Mouse (Mus musculus): ENCODE measurements around the gene Car7.

The Car7 gene

GRCm38 (mm10) chr8:104533971-104534778 lies at the start of gene Car7, which contains the start of gene Nae1:
Car7 (plus strand) TSS chr8:104534689.
Nae1 (minus strand) TSS chr8:104534637.
- DNase-seq (ENCODE audit: low spot score in 2 of 2) = peak; percentile 89 to 94

- peak; percentile 3 to 38 for DNase-seq (ENCODE audit: low spot score in 2 of 2)
Measured at GRCm38 (mm10) chr8:104509061-104510006, 25.2 kb upstream of the Car7 start, which contains the start of gene Terb1. Terb1 (minus strand) TSS chr8:104509910.

DNA sequence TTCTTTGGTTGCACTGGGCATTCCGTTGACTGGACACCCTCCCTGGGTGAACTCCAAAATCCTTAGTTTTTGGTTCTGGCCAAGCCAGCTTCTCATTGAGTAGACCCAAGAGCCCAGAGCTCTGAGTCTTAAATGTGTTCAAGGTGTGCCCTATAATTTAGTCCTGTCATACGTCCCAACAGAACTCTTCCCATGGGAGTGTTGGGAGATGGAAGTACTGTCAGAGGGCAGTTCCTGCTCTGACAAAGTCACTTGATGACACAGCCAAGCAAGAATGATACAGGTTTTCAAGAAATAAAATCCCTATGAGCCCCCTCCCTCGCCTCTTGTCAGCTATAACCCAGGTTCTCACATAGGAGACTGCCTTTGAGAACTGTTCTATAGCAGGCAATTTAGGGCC lies 24.4 kb upstream of the Car7 start:
- DNase-seq (ENCODE audit: low spot score in 2 of 2) = no peak

DNA sequence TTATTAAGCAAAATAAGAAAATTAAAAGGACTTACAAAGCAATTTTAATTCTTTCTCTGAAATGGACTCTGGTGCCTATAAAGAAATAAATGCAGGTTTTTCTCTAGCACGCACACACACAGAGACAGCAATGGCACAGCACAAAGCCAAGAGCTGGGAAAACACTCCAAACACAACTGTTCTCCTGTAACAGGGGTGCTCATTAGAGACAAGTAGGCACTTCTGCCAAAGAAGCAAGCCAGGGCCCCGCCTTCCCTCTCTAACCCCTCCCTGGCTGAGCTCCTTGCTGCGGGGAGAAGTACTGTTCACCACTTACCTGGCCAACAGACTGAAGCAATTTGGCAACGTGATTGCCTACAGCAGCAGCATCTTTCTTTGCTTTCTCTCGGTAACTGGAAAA lies 16.6 kb upstream of the Car7 start:
- DNase-seq (ENCODE audit: low spot score in 2 of 2) = no peak

GRCm38 (mm10) chr8:104529671-104530070 lies 4.8 kb upstream of the Car7 start:
- DNase-seq (ENCODE audit: low spot score in 2 of 2) = no peak

DNA sequence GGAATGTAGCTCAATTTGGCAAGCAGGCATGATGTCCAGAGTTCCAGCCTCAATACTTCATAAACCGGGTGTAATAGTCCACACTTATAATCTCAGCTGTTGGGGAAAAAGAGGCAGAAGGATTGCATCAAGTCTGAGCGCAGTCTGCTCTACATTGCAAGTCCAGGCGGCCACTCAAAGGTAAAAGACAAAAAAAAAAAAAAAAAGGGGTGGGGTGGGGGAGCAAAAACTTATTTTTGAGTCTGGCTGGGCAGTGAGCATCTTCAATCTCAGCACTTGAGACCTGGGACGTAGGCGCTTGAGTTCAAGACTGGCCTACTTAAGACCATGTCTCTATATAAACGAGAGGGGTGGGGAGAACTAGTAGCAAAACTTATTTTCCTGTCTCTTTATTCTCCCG lies 938 bp upstream of the Car7 start:
- DNase-seq (ENCODE audit: low spot score in 2 of 2) = no peak

- DNase-seq (ENCODE audit: low spot score in 2 of 2) = peak in 1 of 2 experiments; percentile 30
Measured at GRCm38 (mm10) chr8:104534779-104535141, 271 bp downstream of the Car7 start.

- no peak for DNase-seq (ENCODE audit: low spot score in 2 of 2)
Measured at GRCm38 (mm10) chr8:104535378-104535777, 889 bp downstream of the Car7 start.

DNA sequence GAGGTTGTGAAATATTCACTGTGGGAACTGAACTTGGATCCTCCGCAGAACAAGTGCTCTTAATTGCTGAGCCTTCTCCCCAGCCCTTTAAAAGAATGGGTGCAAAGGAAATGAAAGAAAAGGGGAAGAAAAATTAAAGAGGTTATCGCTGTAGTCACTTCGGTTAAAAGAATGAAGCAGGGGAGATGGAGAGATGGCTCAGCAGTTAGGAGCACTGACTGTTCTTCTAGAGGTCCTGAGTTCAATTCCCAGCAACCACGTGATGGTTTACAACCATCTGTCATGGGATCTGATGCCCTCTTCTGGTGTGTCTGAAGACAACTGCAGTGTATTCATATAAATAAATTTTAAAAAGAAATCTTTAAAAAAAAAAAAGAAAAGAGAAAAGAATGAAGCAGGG lies 1.5 kb downstream of the Car7 start:
- no peak for DNase-seq (ENCODE audit: low spot score in 2 of 2)

GRCm38 (mm10) chr8:104538896-104539295 lies 4.4 kb downstream of the Car7 start:
- no peak for DNase-seq (ENCODE audit: low spot score in 2 of 2)

- no peak for DNase-seq (ENCODE audit: low spot score in 2 of 2)
Measured at GRCm38 (mm10) chr8:104539566-104539965, 5.1 kb downstream of the Car7 start.

GRCm38 (mm10) chr8:104540238-104540637 lies 5.7 kb downstream of the Car7 start:
- DNase-seq (ENCODE audit: low spot score in 2 of 2) = no peak

- DNase-seq (ENCODE audit: low spot score in 2 of 2) = peak in 1 of 2 experiments; percentile 19
Measured at GRCm38 (mm10) chr8:104540710-104541514, 6.4 kb downstream of the Car7 start.

DNA sequence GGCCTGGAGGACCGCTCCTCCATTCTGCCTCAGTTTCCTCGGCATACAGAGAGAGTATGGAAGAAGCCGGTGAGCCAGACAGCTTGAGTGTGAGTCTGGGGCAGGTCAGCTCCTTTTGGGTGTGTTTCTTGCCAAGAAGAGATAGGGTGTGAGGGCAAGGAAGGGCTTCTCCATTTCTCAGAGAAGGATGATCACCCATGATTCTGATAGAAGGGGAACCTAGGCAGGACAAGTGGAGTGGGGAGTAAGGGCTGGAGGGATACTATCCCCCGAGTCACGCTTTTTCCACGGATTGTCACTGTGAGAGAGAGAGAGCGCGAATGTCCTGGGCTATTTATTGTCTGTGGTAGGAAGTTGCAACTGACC lies 7.0 kb downstream of the Car7 start:
- DNase-seq (ENCODE audit: low spot score in 2 of 2) = no peak

GRCm38 (mm10) chr8:104542160-104542559 lies 7.7 kb downstream of the Car7 start:
- no peak for DNase-seq (ENCODE audit: low spot score in 2 of 2)

GRCm38 (mm10) chr8:104543440-104544045 lies 9.1 kb downstream of the Car7 start:
- DNase-seq (ENCODE audit: low spot score in 2 of 2) = no peak

DNA sequence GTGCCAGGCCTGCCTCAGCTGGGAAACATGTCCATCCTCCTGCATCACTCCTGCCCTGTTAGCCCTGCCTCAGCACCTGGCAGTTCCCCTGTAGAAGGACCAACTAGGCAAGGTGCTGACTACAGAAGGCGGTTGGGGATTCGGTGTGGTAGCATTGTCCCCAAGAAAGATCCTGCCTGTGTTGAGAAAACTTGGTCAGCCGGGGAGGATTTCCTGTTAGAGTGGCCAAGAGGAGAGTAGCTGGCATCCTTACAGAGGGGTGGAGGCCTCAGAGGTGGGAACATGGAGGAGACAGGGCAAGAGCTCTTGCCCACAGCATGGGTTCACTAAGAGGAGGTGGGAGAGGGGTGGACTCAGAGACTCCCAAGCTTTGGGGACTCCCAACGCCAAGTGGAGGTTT lies 20.7 kb downstream of the Car7 start:
- DNase-seq (ENCODE audit: low spot score in 2 of 2) = no peak

DNA sequence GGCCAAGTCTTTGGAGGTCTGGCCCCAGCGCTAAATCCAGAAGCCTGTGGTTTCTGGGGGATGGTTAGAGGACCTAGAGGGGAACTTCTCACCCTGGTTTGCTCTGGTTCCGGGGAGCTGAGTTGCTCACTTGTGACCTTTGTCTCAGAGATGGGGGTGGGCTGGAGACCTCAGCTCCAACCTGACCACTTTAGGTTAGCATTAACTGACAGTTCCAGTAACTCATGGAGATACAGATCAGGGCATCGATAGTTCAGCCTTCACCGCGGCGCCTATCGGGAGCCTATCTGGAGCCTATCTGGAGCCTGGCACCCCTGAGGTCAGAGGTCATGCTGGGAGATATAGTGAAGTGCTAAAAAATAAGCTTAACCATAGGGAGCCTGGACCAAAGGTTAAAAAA lies 22.7 kb downstream of the Car7 start:
- no peak for DNase-seq (ENCODE audit: low spot score in 2 of 2)

- no peak for DNase-seq (ENCODE audit: low spot score in 2 of 2)
Measured at GRCm38 (mm10) chr8:104560731-104561130, 26.2 kb downstream of the Car7 start.

DNA sequence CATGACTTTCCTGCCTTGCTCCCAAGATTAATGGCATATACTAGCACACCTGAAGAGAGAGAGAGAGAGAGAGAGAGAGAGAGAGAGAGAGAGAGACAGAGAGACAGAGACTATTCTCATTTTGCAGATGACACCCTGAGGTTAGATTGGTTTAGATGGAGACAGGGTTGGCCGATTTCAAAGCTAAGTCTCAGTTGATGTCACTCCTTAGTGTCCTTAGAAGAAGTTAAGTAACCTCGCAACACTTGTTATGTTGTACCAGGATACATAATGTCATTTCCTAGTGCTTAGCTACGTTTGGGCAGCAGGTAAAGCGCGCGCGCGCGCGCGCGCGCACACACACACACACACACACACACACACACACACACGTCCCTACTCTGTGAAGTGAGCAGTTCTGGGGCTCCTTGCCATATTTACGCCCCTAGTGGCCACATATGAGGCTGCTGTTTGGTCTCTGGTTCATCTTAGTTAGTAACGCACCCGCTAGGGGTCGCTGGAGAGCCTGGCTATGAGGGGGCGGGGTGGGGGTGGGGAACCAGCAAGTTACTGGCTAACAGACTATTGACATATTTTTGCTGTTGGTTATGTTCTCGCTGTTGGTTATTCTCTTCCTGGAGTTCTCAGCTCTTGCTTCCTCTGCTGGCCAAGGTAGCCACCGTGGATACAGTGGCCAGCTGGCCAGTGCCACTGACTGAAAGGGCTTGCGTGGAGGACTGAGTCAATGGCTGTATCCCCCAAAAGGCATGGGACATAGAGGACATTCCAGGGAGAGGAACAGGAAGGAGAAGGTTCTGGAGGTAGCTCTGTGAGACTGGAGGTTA lies 30.4 kb downstream of the Car7 start:
- peak in 1 of 2 experiments; percentile 66 for DNase-seq (ENCODE audit: low spot score in 2 of 2)

DNA sequence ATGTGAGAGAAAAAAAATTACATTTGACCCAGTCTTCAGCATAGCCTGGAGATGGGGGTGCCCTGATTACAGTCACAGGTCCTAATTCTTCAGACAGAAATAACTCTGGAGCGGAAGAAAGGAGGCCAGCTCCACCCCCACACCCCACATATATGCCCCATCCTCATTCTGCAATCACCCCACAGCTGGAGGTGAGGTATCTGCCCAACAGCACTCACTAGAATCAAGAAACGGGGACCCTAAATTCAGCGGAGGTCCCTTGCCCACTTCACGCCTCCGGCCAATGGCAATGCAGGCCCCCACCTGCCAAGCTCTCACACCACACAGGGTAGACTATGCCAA lies 30.9 kb downstream of the Car7 start:
- no peak for DNase-seq (ENCODE audit: low spot score in 2 of 2)
